Mouse (Mus musculus) hindbrain, embryonic 13.5 days (tissue): ENCODE measurements around the gene Klf16. TPM values are rescaled to one million over a fixed set of nuclear protein-coding genes. Genes with fewer than 3 reads are reported as not detected.
A peak's percentile ranks its signal among the peaks of the same experiment; 100 is the strongest.

Experiments
- ATAC-seq: fragments of 200-750 bp; cut with Nextera tagmentation; 2 replicates; pipeline ENCODE4 v1.8.0; 2017; ENCODE audit warnings: moderate TSS enrichment; ENCODE audit not compliant: low FRiP score
- H3K27ac ChIP-seq: fragments of 300-500 bp; sonication (generic); 2 replicates; pipeline ENCODE4 v1.5.1; 2015; ENCODE audit warnings: inconsistent platforms, mild to moderate bottlenecking, moderate library complexity
- H3K27me3 ChIP-seq: fragments of 300-500 bp; sonication (generic); 2 replicates; pipeline ENCODE4 v1.6.1; 2015; ENCODE audit warnings: mild to moderate bottlenecking, inconsistent platforms
- H3K36me3 ChIP-seq: fragments of 300-500 bp; sonication (generic); 2 replicates; pipeline ENCODE4 v1.6.1; 2015; ENCODE audit warnings: mild to moderate bottlenecking, inconsistent platforms
- H3K4me1 ChIP-seq: fragments of 300-500 bp; sonication (generic); replicated peaks from 2 replicates; pipeline ENCODE4 v1.6.1; 2015; ENCODE audit warnings: inconsistent platforms
- H3K4me2 ChIP-seq: fragments of 300-500 bp; sonication (generic); 2 replicates; pipeline ENCODE4 v1.6.1; 2015; ENCODE audit warnings: inconsistent platforms, mild to moderate bottlenecking, moderate library complexity
- H3K4me3 ChIP-seq: fragments of 300-500 bp; sonication (generic); 2 replicates; pipeline ENCODE4 v1.5.1; 2015; ENCODE audit warnings: mild to moderate bottlenecking, inconsistent platforms
- H3K9ac ChIP-seq: fragments of 300-500 bp; sonication (generic); 2 replicates; pipeline ENCODE4 v1.6.1; 2015; ENCODE audit warnings: mild to moderate bottlenecking, inconsistent platforms
- H3K9me3 ChIP-seq: fragments of 300-500 bp; sonication (generic); 2 replicates; pipeline ENCODE4 v1.6.1; 2016; ENCODE audit warnings: inconsistent platforms
- WGBS: fragments of 180-500 bp; shearing (Covaris S2); methylation state at CpG from one replicate; pipeline ENCODE4 v1.1.7; 2015; 5-methylcytosine and 5-hydroxymethylcytosine counted together
- polyA plus RNA-seq: library from polyadenylated mRNA; unstranded; fragments of >200 nt; fragmentation: Nextera tagmentation; extraction: Ambion mirVana; gene quantifications from 2 replicates; pipeline ENCODE4 v1.2.1, GENCODE M21; 2015

Gene Klf16
- polyA plus RNA-seq, 1 experiment from 2014 or later, result 4.9 TPM

- Histone ChIP-seq H3K4me2 (no peak overlapping the region), H3K4me1 (peaks cover 29% of the 10 kb centered on the region), H3K27me3 (no peaks in the 10 kb centered on the region), H3K9me3 (no peaks in the 10 kb centered on the region), H3K4me3 (no peak overlapping the region), H3K36me3 (peaks cover 44% of the 10 kb centered on the region), H3K9ac (peak overlapping the region; percentile 8; the same call in 1 of the 2 replicates), H3K27ac (no peak overlapping the region)
- 82% methylated on average over 5 of the region's 5 CpGs for WGBS
- no peak for ATAC-seq
Measured at GRCm38 (mm10) chr10:80583047-80583446, 5.9 kb upstream of the Klf16 start.

GRCm38 (mm10) chr10:80578911-80579310, 1.8 kb upstream of the Klf16 start:
- Histone ChIP-seq H3K27ac (no peak overlapping the region), H3K4me3 (no peak overlapping the region), H3K9me3 (no peaks in the 10 kb centered on the region), H3K4me1 (peaks cover 45% of the 10 kb centered on the region), H3K27me3 (no peaks in the 10 kb centered on the region), H3K9ac (no peak overlapping the region), H3K36me3 (peaks cover 16% of the 10 kb centered on the region), H3K4me2 (no peak overlapping the region; the same call in 1 of the 2 replicates)
- ATAC-seq, result no peak
- WGBS, result 7% methylated on average over 8 of the region's 8 CpGs

- Histone ChIP-seq H3K4me1 (peaks cover 51% of the 10 kb centered on the region), H3K27ac (peak overlapping the region; percentile 86), H3K27me3 (no peaks in the 10 kb centered on the region), H3K9ac (peak overlapping the region; percentile 86), H3K9me3 (no peaks in the 10 kb centered on the region), H3K36me3 (peaks cover 9% of the 10 kb centered on the region), H3K4me2 (peak overlapping the region; percentile 93), H3K4me3 (peak overlapping the region; percentile 77)
- under 1% methylated on average over 29 of the region's 29 CpGs for WGBS
- ATAC-seq, result peak; percentile 15; the same call in 1 of the 2 replicates
Measured at GRCm38 (mm10) chr10:80578131-80578750, 1.1 kb upstream of the Klf16 start.

GRCm38 (mm10) chr10:80576351-80577194, 548 bp downstream of the Klf16 start:
- Histone ChIP-seq H3K36me3 (no peaks in the 10 kb centered on the region; the same call in 1 of the 2 replicates), H3K9ac (peak overlapping the region; percentile 86), H3K4me3 (peak overlapping the region; percentile 77), H3K9me3 (no peaks in the 10 kb centered on the region), H3K4me1 (peaks cover 65% of the 10 kb centered on the region), H3K4me2 (peak overlapping the region; percentile 93), H3K27me3 (no peaks in the 10 kb centered on the region), H3K27ac (peak overlapping the region; percentile 86)
- peak; percentile 1; the same call in 1 of the 2 replicates for ATAC-seq
- under 1% methylated on average over 89 of the region's 96 CpGs for WGBS

GRCm38 (mm10) chr10:80575925-80576324, 1.2 kb downstream of the Klf16 start:
- Histone ChIP-seq H3K4me1 (peaks cover 71% of the 10 kb centered on the region), H3K36me3 (no peaks in the 10 kb centered on the region), H3K4me3 (peak overlapping the region; percentile 77), H3K9me3 (no peaks in the 10 kb centered on the region), H3K27ac (no peak overlapping the region), H3K4me2 (peak overlapping the region; percentile 93), H3K9ac (peak overlapping the region; percentile 86), H3K27me3 (no peaks in the 10 kb centered on the region)
- ATAC-seq, result no peak
- WGBS, result 16% methylated on average over 17 of the region's 17 CpGs

GRCm38 (mm10) chr10:80574896-80575295, 2.2 kb downstream of the Klf16 start:
- H3K9ac ChIP-seq, result peak overlapping the region; percentile 86; the same call in 1 of the 2 replicates
- H3K4me3 ChIP-seq, result peak overlapping the region; percentile 77
- no peaks in the 10 kb centered on the region for H3K27me3 ChIP-seq
- no peak overlapping the region for H3K27ac ChIP-seq
- no peaks in the 10 kb centered on the region for H3K36me3 ChIP-seq
- H3K4me1 ChIP-seq, result peaks cover 81% of the 10 kb centered on the region
- ATAC-seq, result no peak
- H3K9me3 ChIP-seq, result no peaks in the 10 kb centered on the region
- peak overlapping the region; percentile 93 for H3K4me2 ChIP-seq
- whole genome bisulfite sequencing, result 85% methylated on average over 3 of the region's 3 CpGs

- H3K4me2 ChIP-seq, result peak overlapping the region; percentile 2; the same call in 1 of the 2 replicates
- no peak for ATAC-seq
- peak overlapping the region; percentile 51 for H3K9ac ChIP-seq
- H3K4me3 ChIP-seq, result no peak overlapping the region
- H3K27me3 ChIP-seq, result no peaks in the 10 kb centered on the region
- H3K4me1 ChIP-seq, result peaks cover 79% of the 10 kb centered on the region
- no peaks in the 10 kb centered on the region for H3K9me3 ChIP-seq
- 58% methylated on average over 9 of the region's 9 CpGs for WGBS
- no peaks in the 10 kb centered on the region for H3K36me3 ChIP-seq
- H3K27ac ChIP-seq, result no peak overlapping the region
Measured at GRCm38 (mm10) chr10:80573944-80574343, 3.2 kb downstream of the Klf16 start.

GRCm38 (mm10) chr10:80572477-80572876, 4.6 kb downstream of the Klf16 start:
- H3K4me3 ChIP-seq, result no peak overlapping the region
- H3K4me2 ChIP-seq, result no peak overlapping the region
- H3K4me1 ChIP-seq, result peaks cover 72% of the 10 kb centered on the region
- no peak overlapping the region for H3K27ac ChIP-seq
- no peaks in the 10 kb centered on the region for H3K9me3 ChIP-seq
- 82% methylated on average over 2 of the region's 2 CpGs for whole genome bisulfite sequencing
- peaks cover 10% of the 10 kb centered on the region for H3K36me3 ChIP-seq
- H3K27me3 ChIP-seq, result no peaks in the 10 kb centered on the region
- no peak for ATAC-seq
- H3K9ac ChIP-seq, result no peak overlapping the region

GRCm38 (mm10) chr10:80570871-80571836, 6.0 kb downstream of the Klf16 start:
- no peaks in the 10 kb centered on the region for H3K9me3 ChIP-seq
- peak overlapping the region; percentile 61 for H3K27ac ChIP-seq
- peaks cover 78% of the 10 kb centered on the region for H3K4me1 ChIP-seq
- no peak for ATAC-seq
- H3K4me3 ChIP-seq, result peak overlapping the region; percentile 15; the same call in 1 of the 2 replicates
- H3K27me3 ChIP-seq, result no peaks in the 10 kb centered on the region
- 19% methylated on average over 30 of the region's 30 CpGs for WGBS
- peak overlapping the region; percentile 45 for H3K4me2 ChIP-seq
- H3K36me3 ChIP-seq, result peaks cover 10% of the 10 kb centered on the region
- peak overlapping the region; percentile 63 for H3K9ac ChIP-seq

GRCm38 (mm10) chr10:80570419-80570818, 6.7 kb downstream of the Klf16 start:
- H3K27me3 ChIP-seq, result no peaks in the 10 kb centered on the region
- H3K36me3 ChIP-seq, result peaks cover 10% of the 10 kb centered on the region
- H3K27ac ChIP-seq, result no peak overlapping the region
- H3K4me2 ChIP-seq, result peak overlapping the region; percentile 45
- H3K4me3 ChIP-seq, result no peak overlapping the region
- no peaks in the 10 kb centered on the region for H3K9me3 ChIP-seq
- peak overlapping the region; percentile 63 for H3K9ac ChIP-seq
- WGBS, result 85% methylated on average over 10 of the region's 10 CpGs
- H3K4me1 ChIP-seq, result peaks cover 76% of the 10 kb centered on the region
- ATAC-seq, result no peak

GRCm38 (mm10) chr10:80569664-80570066, 7.5 kb downstream of the Klf16 start:
- Histone ChIP-seq H3K27ac (no peak overlapping the region), H3K4me1 (peaks cover 68% of the 10 kb centered on the region), H3K36me3 (peaks cover 10% of the 10 kb centered on the region), H3K4me3 (no peak overlapping the region), H3K27me3 (no peaks in the 10 kb centered on the region), H3K4me2 (no peak overlapping the region), H3K9me3 (no peaks in the 10 kb centered on the region), H3K9ac (no peak overlapping the region)
- no peak for ATAC-seq
- 33% methylated on average over 10 of the region's 10 CpGs for WGBS
